Mouse (Mus musculus): ENCODE data around the gene 4930442H23Rik. TPM values are rescaled to one million over a fixed set of nuclear protein-coding genes. Genes with fewer than 3 reads are reported as not detected.
A peak's percentile ranks its signal among the peaks of the same experiment; 100 is the strongest.

Gene 4930442H23Rik
- polyA plus RNA-seq, 1 experiment from 2014 or later = 0.16 TPM

DNA sequence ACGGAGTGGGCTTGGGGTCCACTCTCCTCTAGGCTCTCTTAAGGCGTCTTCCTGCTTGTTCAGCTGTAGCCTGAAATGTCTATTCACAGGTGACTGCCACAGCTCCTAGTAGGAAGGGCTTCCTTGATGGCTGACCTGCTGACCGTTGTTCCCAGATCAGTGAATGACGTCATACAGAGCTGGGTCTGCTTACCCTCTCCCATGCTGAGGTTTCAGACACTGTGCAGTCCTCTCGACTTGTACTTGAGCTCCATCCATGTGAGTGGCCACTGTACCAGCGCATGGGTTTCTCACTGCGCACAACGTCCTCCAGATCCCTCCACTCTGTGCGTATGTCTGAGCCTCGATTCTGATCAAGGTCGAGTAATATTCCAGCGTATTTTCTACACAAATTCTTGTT, 31.0 kb downstream of the 4930442H23Rik start:
- 62% methylated on average over 12 of the region's 12 CpGs for WGBS
- ATAC-seq = peak; percentile 9; the same call in 1 of the 2 replicates
- Histone ChIP-seq H3K4me2 (replicated peaks; ENCODE audit: low read depth, low read length) (no peak overlapping the region), H3K4me1 (ENCODE audit: insufficient read depth, low read depth, low read length) (no peaks in the 10 kb centered on the region), H3K27me3 (replicated peaks; ENCODE audit: insufficient read depth, low read length) (no peaks in the 10 kb centered on the region), H3K27ac (ENCODE audit: low read length) (peak overlapping the region; percentile 51), H3K9ac (replicated peaks; ENCODE audit: low read depth) (no peak overlapping the region), H3K4me3 (ENCODE audit: low read depth, low read length) (no peak overlapping the region), H3K36me3 (ENCODE audit: insufficient read depth, low read length) (peaks cover 44% of the 10 kb centered on the region; the same call in 1 of the 2 replicates), H3K9me3 (ENCODE audit: low read length) (no peaks in the 10 kb centered on the region)
- DNase-seq (ENCODE audit: low spot score) = peak; percentile 22
- TF ChIP-seq CTCF (IDR thresholded peaks at IDR 0.05) (no peak), EP300 (IDR thresholded peaks at IDR 0.05) (no peak)

GRCm38 (mm10) chr10:81151261-81151660, 32.4 kb downstream of the 4930442H23Rik start:
- H3K36me3 ChIP-seq (ENCODE audit: insufficient read depth, low read length) = peaks cover 51% of the 10 kb centered on the region; the same call in 1 of the 2 replicates
- no peak overlapping the region for H3K27ac ChIP-seq (ENCODE audit: low read length)
- H3K4me1 ChIP-seq (ENCODE audit: insufficient read depth, low read depth, low read length) = no peaks in the 10 kb centered on the region
- TF ChIP-seq CTCF (IDR thresholded peaks at IDR 0.05) (no peak), EP300 (IDR thresholded peaks at IDR 0.05) (no peak)
- no peak overlapping the region for H3K9ac ChIP-seq (replicated peaks; ENCODE audit: low read depth)
- no peaks in the 10 kb centered on the region for H3K9me3 ChIP-seq (ENCODE audit: low read length)
- no peaks in the 10 kb centered on the region for H3K27me3 ChIP-seq (replicated peaks; ENCODE audit: insufficient read depth, low read length)
- 73% methylated on average over 6 of the region's 6 CpGs for WGBS
- DNase-seq (ENCODE audit: low spot score) (no peak), ATAC-seq (no peak)
- no peak overlapping the region for H3K4me3 ChIP-seq (ENCODE audit: low read depth, low read length)
- no peak overlapping the region for H3K4me2 ChIP-seq (replicated peaks; ENCODE audit: low read depth, low read length)

DNA sequence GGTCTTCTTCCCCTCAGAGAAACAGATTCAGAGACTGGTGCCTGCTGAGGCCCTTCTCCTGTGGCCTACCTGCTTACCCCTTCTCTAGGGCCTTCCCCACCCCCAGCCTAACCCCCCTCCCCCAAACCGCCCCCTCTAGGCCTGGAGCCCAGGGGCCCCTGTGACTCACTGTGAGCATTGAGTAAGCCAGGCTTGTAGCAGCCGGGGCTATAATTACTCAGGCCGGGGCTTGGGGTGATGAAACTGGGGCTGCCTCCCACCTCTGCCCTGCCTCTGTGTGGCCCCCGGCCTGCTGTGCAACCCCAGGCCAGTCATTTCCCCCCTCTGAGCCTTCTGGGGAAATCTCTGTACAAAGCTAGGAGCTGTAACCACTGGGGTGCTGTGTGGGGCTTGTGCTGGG, 37.4 kb downstream of the 4930442H23Rik start:
- H3K9ac ChIP-seq (replicated peaks; ENCODE audit: low read depth) = no peak overlapping the region
- 74% methylated on average over 4 of the region's 4 CpGs for WGBS
- H3K27ac ChIP-seq (ENCODE audit: low read length) = no peak overlapping the region

GRCm38 (mm10) chr10:81145778-81146177, 37.9 kb downstream of the 4930442H23Rik start:
- Histone ChIP-seq H3K27me3 (replicated peaks; ENCODE audit: insufficient read depth, low read length) (no peaks in the 10 kb centered on the region), H3K4me2 (replicated peaks; ENCODE audit: low read depth, low read length) (no peak overlapping the region), H3K9ac (replicated peaks; ENCODE audit: low read depth) (no peak overlapping the region), H3K9me3 (ENCODE audit: low read length) (no peaks in the 10 kb centered on the region), H3K27ac (ENCODE audit: low read length) (no peak overlapping the region), H3K4me1 (ENCODE audit: insufficient read depth, low read depth, low read length) (peaks cover 21% of the 10 kb centered on the region), H3K36me3 (ENCODE audit: insufficient read depth, low read length) (peaks cover 44% of the 10 kb centered on the region), H3K4me3 (ENCODE audit: low read depth, low read length) (no peak overlapping the region)
- no peak for TF ChIP-seq CTCF (IDR thresholded peaks at IDR 0.05)
- no peak for TF ChIP-seq EP300 (IDR thresholded peaks at IDR 0.05)
- 62% methylated on average over 5 of the region's 7 CpGs for WGBS
- ATAC-seq (no peak; the same call in 1 of the 2 replicates), DNase-seq (ENCODE audit: low spot score) (no peak)

More for the DNA sequence above, 37.4 kb downstream of the 4930442H23Rik start:
- DNase-seq (ENCODE audit: low spot score) (no peak), ATAC-seq (0 out of 2 replicates have a peak, but pooled peaks have one; percentile 18)
- H3K4me2 ChIP-seq (replicated peaks; ENCODE audit: low read depth, low read length) = no peak overlapping the region
- no peaks in the 10 kb centered on the region for H3K27me3 ChIP-seq (replicated peaks; ENCODE audit: insufficient read depth, low read length)
- H3K4me1 ChIP-seq (ENCODE audit: insufficient read depth, low read depth, low read length) = peaks cover 16% of the 10 kb centered on the region
- no peak overlapping the region for H3K4me3 ChIP-seq (ENCODE audit: low read depth, low read length)
- no peaks in the 10 kb centered on the region for H3K9me3 ChIP-seq (ENCODE audit: low read length)
- peaks cover 44% of the 10 kb centered on the region for H3K36me3 ChIP-seq (ENCODE audit: insufficient read depth, low read length)
- no peak for TF ChIP-seq EP300 (IDR thresholded peaks at IDR 0.05)

GRCm38 (mm10) chr10:81145307-81145706, 38.3 kb downstream of the 4930442H23Rik start:
- DNase-seq (ENCODE audit: low spot score) (no peak), ATAC-seq (no peak)
- Histone ChIP-seq H3K4me2 (replicated peaks; ENCODE audit: low read depth, low read length) (no peak overlapping the region), H3K36me3 (ENCODE audit: insufficient read depth, low read length) (peaks cover 44% of the 10 kb centered on the region), H3K4me3 (ENCODE audit: low read depth, low read length) (no peak overlapping the region), H3K4me1 (ENCODE audit: insufficient read depth, low read depth, low read length) (peaks cover 26% of the 10 kb centered on the region), H3K9me3 (ENCODE audit: low read length) (no peaks in the 10 kb centered on the region), H3K27ac (ENCODE audit: low read length) (no peak overlapping the region), H3K27me3 (replicated peaks; ENCODE audit: insufficient read depth, low read length) (no peaks in the 10 kb centered on the region), H3K9ac (replicated peaks; ENCODE audit: low read depth) (no peak overlapping the region)
- 95% methylated on average over 6 of the region's 6 CpGs for WGBS
- TF ChIP-seq CTCF (IDR thresholded peaks at IDR 0.05) (no peak), EP300 (IDR thresholded peaks at IDR 0.05) (no peak)

- no peaks in the 10 kb centered on the region for H3K9me3 ChIP-seq (ENCODE audit: low read length)
- no peak overlapping the region for H3K9ac ChIP-seq (replicated peaks; ENCODE audit: low read depth)
- DNase-seq (ENCODE audit: low spot score) = no peak
- H3K27me3 ChIP-seq (replicated peaks; ENCODE audit: insufficient read depth, low read length) = no peaks in the 10 kb centered on the region
- H3K27ac ChIP-seq (ENCODE audit: low read length) = no peak overlapping the region
- no peak for TF ChIP-seq CTCF (IDR thresholded peaks at IDR 0.05)
- TF ChIP-seq EP300 (IDR thresholded peaks at IDR 0.05) = no peak
- ATAC-seq = no peak
- no peak overlapping the region for H3K4me3 ChIP-seq (ENCODE audit: low read depth, low read length)
- H3K4me2 ChIP-seq (replicated peaks; ENCODE audit: low read depth, low read length) = no peak overlapping the region
- peaks cover 43% of the 10 kb centered on the region for H3K36me3 ChIP-seq (ENCODE audit: insufficient read depth, low read length)
- H3K4me1 ChIP-seq (ENCODE audit: insufficient read depth, low read depth, low read length) = peaks cover 32% of the 10 kb centered on the region
- WGBS = 84% methylated on average over 27 of the region's 27 CpGs
These were observed 39.0 kb downstream of the 4930442H23Rik start for GRCm38 (mm10) chr10:81144667-81145066.

All from lung, postnatal 0 days (tissue).